Mouse (Mus musculus) heart, embryonic 16.5 days (tissue): ENCODE data around the gene Jmjd7. TPM values are rescaled to one million over a fixed set of nuclear protein-coding genes. Genes with fewer than 3 reads are reported as not detected.

Experiments used
- ATAC-seq: fragments of 200-750 bp; cut with Nextera tagmentation; replicated peaks from 2 replicates; pipeline ENCODE4 v1.8.0; 2017; ENCODE audit warnings: moderate number of reproducible peaks; ENCODE audit not compliant: insufficient read depth, low FRiP score; ENCODE audit errors: extremely low read depth
- H3K27ac ChIP-seq: fragments of 300-500 bp; sonication (generic); 2 replicates; pipeline ENCODE4 v1.5.1; 2014; ENCODE audit warnings: mild to moderate bottlenecking, low read length, control low read depth, moderate library complexity
- H3K27me3 ChIP-seq: fragments of 300-500 bp; sonication (generic); 2 replicates; pipeline ENCODE4 v1.6.1; 2014; ENCODE audit warnings: low read length, mixed read lengths; ENCODE audit not compliant: control insufficient read depth, insufficient read depth
- H3K36me3 ChIP-seq: fragments of 300-500 bp; sonication (generic); 2 replicates; pipeline ENCODE4 v1.6.1; 2014; ENCODE audit not compliant: control insufficient read depth, insufficient read depth
- H3K4me1 ChIP-seq: fragments of 300-500 bp; sonication (generic); 2 replicates; pipeline ENCODE4 v1.6.1; 2014; ENCODE audit warnings: low read length, mixed read lengths; ENCODE audit not compliant: control insufficient read depth, insufficient read depth
- H3K4me2 ChIP-seq: fragments of 300-500 bp; sonication (generic); 2 replicates; pipeline ENCODE4 v1.6.1; 2014; ENCODE audit warnings: low read depth, mild to moderate bottlenecking, control low read depth, low read length
- H3K4me3 ChIP-seq: fragments of 300-500 bp; sonication (generic); 2 replicates; pipeline ENCODE4 v1.5.1; 2014; ENCODE audit warnings: mild to moderate bottlenecking, control low read depth, low read length
- H3K9ac ChIP-seq: fragments of 300-500 bp; sonication (generic); 2 replicates; pipeline ENCODE4 v1.6.1; 2014; ENCODE audit warnings: low read length, control low read depth
- H3K9me3 ChIP-seq: fragments of 300-500 bp; sonication (generic); replicated peaks from 2 replicates; pipeline ENCODE4 v1.6.1; 2016; ENCODE audit warnings: low read length; ENCODE audit not compliant: control insufficient read depth
- WGBS: fragments of 180-500 bp; shearing (Covaris S2); extraction: QIAGEN DNeasy Blood & Tissue Kit; methylation state at CpG from one replicate; pipeline ENCODE4 v1.1.7; 2014; 5-methylcytosine and 5-hydroxymethylcytosine counted together
- polyA plus RNA-seq: library from polyadenylated mRNA; unstranded; fragments of >200 nt; fragmentation: Nextera tagmentation; extraction: Ambion mirVana; gene quantifications from 2 replicates; pipeline ENCODE4 v1.2.1, GENCODE M21; 2015

Gene Jmjd7
- polyA plus RNA-seq, 1 experiment from 2014 or later, result 16.7 TPM

DNA sequence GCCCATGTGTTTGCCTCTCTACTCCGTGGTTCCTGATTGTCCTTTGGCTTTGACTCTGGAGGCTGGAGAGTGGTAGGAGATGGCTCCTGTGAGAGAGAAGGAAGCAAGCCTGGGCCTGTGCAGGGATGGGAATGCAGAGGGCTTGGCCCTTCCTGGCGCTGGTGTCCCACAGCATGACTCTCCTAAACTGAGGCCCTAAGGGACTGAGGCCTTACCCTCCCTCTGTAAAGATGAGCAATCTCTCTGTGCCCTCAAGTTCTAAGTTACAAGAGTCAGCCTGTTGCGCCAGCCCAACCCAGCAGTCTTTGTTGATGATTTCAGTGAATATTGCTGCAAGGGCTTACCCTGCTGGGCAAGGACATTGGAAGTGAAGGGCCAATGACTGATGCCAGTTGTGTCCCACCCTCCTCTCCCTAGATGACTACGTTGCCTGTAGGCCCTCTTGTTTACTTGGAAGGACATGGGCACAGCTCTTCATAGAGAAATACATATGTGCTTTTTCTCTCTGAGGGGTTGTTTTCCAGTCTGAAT lies 19.5 kb upstream of the Jmjd7 start:
- H3K4me1 ChIP-seq, result no peaks in the 10 kb centered on the region; the same call in 1 of the 2 replicates
- no peak overlapping the region for H3K4me3 ChIP-seq
- ATAC-seq, result no peak
- no peaks in the 10 kb centered on the region for H3K36me3 ChIP-seq
- no peaks in the 10 kb centered on the region for H3K27me3 ChIP-seq
- no peak overlapping the region for H3K9ac ChIP-seq
- H3K27ac ChIP-seq, result no peak overlapping the region
- no peak overlapping the region for H3K4me2 ChIP-seq
- H3K9me3 ChIP-seq, result no peaks in the 10 kb centered on the region
- WGBS, result 84% methylated on average over 4 of the region's 4 CpGs

DNA sequence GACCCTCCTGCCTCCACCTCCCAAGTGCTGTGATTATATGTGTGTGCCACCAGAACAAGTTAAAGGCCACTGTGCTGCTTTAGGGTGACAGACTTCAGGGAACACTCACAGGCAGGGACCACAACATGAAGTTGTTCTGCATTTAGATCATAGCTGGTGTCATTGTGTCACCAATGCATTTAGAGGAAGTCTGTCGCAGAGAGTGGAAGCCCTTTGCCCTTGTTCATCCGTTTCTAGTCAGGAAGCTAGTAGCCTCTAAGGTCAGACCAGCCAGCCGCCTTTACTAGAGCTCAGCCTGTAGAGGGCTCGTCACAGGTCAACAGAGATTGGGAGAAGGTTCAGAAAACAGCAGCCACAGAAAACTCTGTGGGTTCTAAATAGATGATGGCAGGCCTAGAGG lies 18.6 kb upstream of the Jmjd7 start:
- no peak overlapping the region for H3K9ac ChIP-seq
- H3K4me1 ChIP-seq, result peaks cover 3% of the 10 kb centered on the region; the same call in 1 of the 2 replicates
- H3K27me3 ChIP-seq, result no peaks in the 10 kb centered on the region
- no peaks in the 10 kb centered on the region for H3K9me3 ChIP-seq
- 39% methylated on average over 4 of the region's 4 CpGs for WGBS
- 0 out of 2 replicates have a peak overlapping the region, but pooled peaks have one; percentile 11 for H3K27ac ChIP-seq
- no peak overlapping the region for H3K4me2 ChIP-seq
- no peaks in the 10 kb centered on the region for H3K36me3 ChIP-seq
- ATAC-seq, result 0 out of 2 replicates have a peak, but pooled peaks have one; percentile 12
- H3K4me3 ChIP-seq, result no peak overlapping the region

DNA sequence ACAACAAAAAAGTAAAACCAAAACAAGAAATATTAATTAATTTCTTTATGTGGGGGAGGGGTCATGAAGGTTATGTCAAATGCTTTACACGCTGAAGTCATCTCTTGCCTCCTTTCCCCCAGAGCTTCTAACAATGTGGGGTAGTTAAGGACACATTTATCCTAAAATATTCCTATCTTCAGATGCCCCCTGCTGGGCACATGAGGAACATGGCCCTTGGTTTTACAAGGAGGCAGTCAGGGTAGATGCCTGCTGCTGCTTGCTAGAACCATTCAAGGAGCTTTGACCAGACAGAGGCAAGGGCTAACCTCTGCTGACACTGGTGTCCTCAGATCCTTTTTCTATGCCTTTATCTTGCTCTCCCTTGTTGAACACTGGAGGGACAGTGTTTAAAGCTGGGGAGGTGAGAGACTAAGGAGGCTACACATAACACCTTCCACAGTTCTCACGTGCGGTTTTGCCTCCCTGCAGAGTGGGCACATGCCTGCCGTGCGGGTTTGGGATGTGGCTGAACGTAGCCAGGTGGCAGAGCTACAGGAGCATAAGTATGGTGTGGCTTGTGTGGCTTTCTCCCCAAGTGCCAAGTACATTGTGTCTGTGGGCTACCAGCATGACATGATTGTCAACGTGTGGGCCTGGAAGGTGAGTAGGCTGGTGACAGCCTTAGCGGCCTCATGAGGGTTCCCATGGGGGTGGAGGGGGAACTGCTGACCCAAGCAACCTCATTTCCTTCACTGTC lies 15.7 kb upstream of the Jmjd7 start:
- peaks cover 4% of the 10 kb centered on the region for H3K36me3 ChIP-seq
- no peak overlapping the region for H3K9ac ChIP-seq
- 67% methylated on average over 8 of the region's 8 CpGs for whole genome bisulfite sequencing
- H3K27ac ChIP-seq, result no peak overlapping the region
- H3K4me2 ChIP-seq, result no peak overlapping the region
- no peaks in the 10 kb centered on the region for H3K27me3 ChIP-seq
- H3K4me1 ChIP-seq, result peaks cover 3% of the 10 kb centered on the region; the same call in 1 of the 2 replicates
- H3K4me3 ChIP-seq, result no peak overlapping the region
- H3K9me3 ChIP-seq, result no peaks in the 10 kb centered on the region
- ATAC-seq, result 0 out of 2 replicates have a peak, but pooled peaks have one; percentile 28

DNA sequence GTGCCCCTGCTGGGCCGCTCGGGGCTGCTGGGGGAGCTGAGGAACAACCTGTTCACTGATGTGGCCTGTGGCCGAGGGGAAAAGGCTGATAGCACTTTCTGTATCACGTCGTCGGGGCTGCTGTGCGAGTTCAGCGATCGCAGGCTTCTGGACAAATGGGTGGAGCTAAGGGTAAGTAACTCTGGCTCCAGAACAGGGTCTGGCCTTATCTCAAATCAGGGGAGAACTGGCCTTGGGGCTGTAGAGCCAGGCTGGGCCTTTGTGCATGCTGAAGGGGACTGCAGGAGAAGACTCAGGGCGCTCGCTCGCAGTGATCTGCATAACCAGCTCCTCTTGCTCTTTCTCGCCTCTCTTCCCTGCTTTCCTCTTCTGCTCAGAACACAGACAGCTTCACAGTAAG lies 14.4 kb upstream of the Jmjd7 start:
- H3K27ac ChIP-seq, result no peak overlapping the region
- H3K4me2 ChIP-seq, result no peak overlapping the region
- no peak for ATAC-seq
- no peaks in the 10 kb centered on the region for H3K27me3 ChIP-seq
- peaks cover 3% of the 10 kb centered on the region; the same call in 1 of the 2 replicates for H3K4me1 ChIP-seq
- no peak overlapping the region for H3K4me3 ChIP-seq
- peaks cover 14% of the 10 kb centered on the region for H3K36me3 ChIP-seq
- no peak overlapping the region for H3K9ac ChIP-seq
- H3K9me3 ChIP-seq, result no peaks in the 10 kb centered on the region
- 50% methylated on average over 13 of the region's 13 CpGs for WGBS

DNA sequence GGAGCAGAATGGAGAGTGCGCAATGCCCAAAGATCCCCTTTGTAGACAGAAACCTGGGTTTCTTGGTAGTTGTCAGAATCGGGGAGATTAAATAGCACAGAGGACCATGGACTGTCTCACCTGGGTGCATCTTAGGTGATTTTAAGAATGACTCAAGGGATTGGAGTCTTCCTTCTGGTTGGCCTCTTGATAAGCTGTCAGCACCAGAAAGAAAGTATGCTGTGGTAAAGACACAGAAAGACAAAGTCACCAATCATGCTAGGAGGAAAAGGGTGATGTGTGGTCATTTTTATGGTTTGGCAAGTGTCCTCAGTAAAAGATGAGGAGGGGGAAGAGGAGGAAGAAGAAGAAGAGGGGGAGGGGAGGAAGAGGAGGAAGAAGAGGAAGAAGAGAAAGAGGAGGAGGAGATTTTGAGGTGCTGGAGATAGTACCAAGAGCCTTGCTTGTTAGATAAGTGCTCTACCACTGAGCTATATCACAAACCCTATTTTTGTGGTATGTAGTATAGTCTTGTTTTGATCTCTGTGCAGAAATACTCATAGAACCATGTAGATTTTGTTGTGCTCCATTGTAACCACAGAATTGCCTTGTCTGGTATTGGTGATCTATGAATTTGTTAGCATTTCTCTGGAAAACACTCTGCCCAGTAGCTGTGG lies 13.3 kb upstream of the Jmjd7 start:
- Histone ChIP-seq H3K9me3 (no peaks in the 10 kb centered on the region), H3K9ac (no peak overlapping the region), H3K36me3 (peaks cover 21% of the 10 kb centered on the region), H3K27ac (no peak overlapping the region), H3K4me1 (peaks cover 3% of the 10 kb centered on the region; the same call in 1 of the 2 replicates), H3K4me3 (no peak overlapping the region), H3K4me2 (no peak overlapping the region), H3K27me3 (no peaks in the 10 kb centered on the region)
- 87% methylated on average over 2 of the region's 2 CpGs for WGBS
- no peak for ATAC-seq

DNA sequence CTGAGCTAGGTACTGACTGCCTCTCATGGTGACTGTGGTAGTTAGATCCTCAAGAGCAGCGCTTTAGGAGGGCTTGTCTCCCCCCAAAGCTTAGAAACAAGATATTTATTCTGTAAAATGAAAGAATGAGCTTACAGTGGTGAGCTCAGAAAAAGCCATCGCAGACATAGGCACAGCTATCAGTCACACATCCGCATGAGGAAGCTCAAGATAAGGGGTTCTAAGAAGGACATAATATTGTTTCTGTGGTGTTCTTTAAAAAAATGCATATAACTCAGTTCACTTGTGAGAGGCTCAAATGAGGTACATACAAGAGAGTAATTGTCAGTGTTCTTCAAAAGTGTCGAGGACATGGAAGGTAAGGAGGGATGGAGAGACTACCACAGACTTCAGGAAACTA lies 11.4 kb upstream of the Jmjd7 start:
- Histone ChIP-seq H3K4me2 (no peak overlapping the region), H3K9me3 (no peaks in the 10 kb centered on the region), H3K36me3 (peaks cover 32% of the 10 kb centered on the region), H3K27ac (no peak overlapping the region), H3K9ac (no peak overlapping the region), H3K4me1 (peaks cover 3% of the 10 kb centered on the region; the same call in 1 of the 2 replicates), H3K4me3 (no peak overlapping the region), H3K27me3 (no peaks in the 10 kb centered on the region)
- ATAC-seq, result no peak
- WGBS, result 81% methylated on average over 4 of the region's 4 CpGs

DNA sequence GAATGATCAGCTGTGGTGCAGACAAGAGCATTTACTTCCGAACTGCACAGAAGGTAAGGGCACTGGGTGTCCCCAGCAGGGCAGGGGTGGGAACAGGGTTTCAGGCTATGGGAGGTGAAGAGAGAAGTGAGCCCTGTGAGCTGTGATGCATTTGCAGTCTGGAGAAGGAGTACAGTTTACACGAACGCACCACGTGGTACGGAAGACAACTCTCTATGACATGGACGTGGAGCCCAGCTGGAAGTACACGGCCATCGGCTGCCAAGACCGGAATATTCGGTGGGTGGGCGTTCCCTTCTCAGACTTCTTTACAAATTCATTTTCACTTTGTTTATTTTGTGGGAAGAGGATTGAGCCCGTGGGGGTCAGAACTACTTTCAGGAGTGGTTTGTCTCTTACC lies 9.7 kb upstream of the Jmjd7 start:
- Histone ChIP-seq H3K4me2 (no peak overlapping the region), H3K27ac (no peak overlapping the region), H3K36me3 (peaks cover 43% of the 10 kb centered on the region), H3K27me3 (no peaks in the 10 kb centered on the region), H3K4me3 (no peak overlapping the region), H3K9ac (no peak overlapping the region), H3K9me3 (no peaks in the 10 kb centered on the region), H3K4me1 (peaks cover 3% of the 10 kb centered on the region; the same call in 1 of the 2 replicates)
- 84% methylated on average over 12 of the region's 12 CpGs for WGBS
- ATAC-seq, result no peak

DNA sequence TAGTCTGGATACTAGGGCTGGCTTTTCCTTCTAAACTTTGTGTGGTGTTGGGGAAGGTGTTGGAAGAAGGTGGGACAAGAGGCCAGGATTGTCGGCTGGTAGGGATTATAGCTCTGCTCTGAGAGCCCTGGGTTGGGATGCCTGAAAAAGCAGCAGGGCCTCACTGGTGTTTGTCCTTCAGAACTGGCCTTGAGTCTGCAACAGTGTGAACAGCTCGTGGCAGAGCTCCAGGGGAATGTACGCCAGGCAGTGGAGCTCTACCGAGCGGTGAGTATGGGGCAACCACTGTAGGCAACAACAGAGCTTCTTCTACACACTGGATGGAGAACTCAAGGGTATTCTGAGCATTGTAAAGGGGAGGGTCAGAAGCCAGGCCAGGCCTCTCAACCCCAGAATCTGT lies 2.9 kb upstream of the Jmjd7 start:
- ATAC-seq, result peak; percentile 67
- Histone ChIP-seq H3K27me3 (no peaks in the 10 kb centered on the region), H3K36me3 (peaks cover 29% of the 10 kb centered on the region), H3K4me1 (peaks cover 20% of the 10 kb centered on the region), H3K9me3 (no peaks in the 10 kb centered on the region), H3K4me2 (no peak overlapping the region), H3K9ac (peak overlapping the region; percentile 35; the same call in 1 of the 2 replicates), H3K4me3 (no peak overlapping the region), H3K27ac (peak overlapping the region; percentile 95)
- WGBS, result 24% methylated on average over 5 of the region's 5 CpGs

DNA sequence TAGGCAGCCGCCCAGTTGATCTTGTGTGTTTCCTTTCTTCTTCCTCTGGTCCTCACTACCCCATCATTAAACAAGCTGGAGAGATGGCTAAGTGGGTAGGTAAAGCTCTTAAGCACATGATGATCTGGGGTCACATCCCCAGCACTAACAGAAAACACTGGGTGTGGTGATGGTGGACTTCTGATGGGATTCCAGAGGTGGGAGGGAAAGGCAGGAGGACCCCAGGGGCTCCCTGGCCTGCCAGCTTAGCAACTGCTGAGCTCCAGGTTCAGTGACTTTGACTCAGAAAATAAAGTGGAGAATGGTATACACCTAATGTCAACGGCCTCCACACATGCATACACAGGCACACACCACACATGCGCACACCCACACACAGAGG lies 658 bp downstream of the Jmjd7 start:
- no peaks in the 10 kb centered on the region for H3K27me3 ChIP-seq
- H3K9ac ChIP-seq, result peak overlapping the region; percentile 80
- H3K27ac ChIP-seq, result peak overlapping the region; percentile 81
- H3K4me2 ChIP-seq, result peak overlapping the region; percentile 84
- no peaks in the 10 kb centered on the region for H3K9me3 ChIP-seq
- H3K4me3 ChIP-seq, result peak overlapping the region; percentile 65
- 41% methylated on average over 3 of the region's 3 CpGs for whole genome bisulfite sequencing
- 0 out of 2 replicates have a peak, but pooled peaks have one; percentile 0 for ATAC-seq
- H3K36me3 ChIP-seq, result peaks cover 12% of the 10 kb centered on the region; the same call in 1 of the 2 replicates
- H3K4me1 ChIP-seq, result peaks cover 20% of the 10 kb centered on the region
